Mouse (Mus musculus): Measurements from ENCODE around the gene Apoa4.
A peak's percentile ranks its signal among the peaks of the same experiment; 100 is the strongest.

The Apoa4 gene

DNA sequence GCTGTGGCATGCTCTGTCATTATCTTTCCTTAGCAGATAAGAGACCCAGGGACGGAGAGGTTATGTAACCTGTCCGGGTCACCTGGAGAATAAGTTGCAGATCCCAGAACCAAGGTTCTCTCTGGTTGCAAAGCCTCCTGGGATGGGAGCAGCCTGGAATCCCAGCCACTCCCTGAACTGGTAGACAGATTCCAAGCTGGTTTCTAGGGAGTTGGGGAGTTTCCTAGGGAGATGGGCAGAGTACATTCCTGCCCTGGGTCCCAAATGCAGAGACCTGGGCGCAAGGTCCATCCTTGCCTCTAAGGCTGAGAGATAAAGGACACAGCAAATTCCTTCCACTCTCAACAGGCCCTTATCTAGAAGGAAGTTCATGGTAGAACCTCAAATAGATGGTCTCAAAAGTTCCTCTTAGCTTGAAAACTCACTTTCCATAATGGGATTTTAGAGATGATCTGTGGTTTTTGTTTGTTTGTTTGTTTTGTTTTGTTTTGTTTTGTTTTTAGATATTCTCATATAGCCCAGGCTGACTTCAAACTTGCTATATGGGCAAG is 13.4 kb upstream of the Apoa4 start:
- DNase-seq (ENCODE audit: low spot score), result no peak

- DNase-seq (ENCODE audit: low spot score), result no peak
Measured at GRCm38 (mm10) chr9:46228491-46228890, 12.0 kb upstream of the Apoa4 start, which contains the start of gene Apoa1. Apoa1 (plus strand) TSS chr9:46228580.

DNA sequence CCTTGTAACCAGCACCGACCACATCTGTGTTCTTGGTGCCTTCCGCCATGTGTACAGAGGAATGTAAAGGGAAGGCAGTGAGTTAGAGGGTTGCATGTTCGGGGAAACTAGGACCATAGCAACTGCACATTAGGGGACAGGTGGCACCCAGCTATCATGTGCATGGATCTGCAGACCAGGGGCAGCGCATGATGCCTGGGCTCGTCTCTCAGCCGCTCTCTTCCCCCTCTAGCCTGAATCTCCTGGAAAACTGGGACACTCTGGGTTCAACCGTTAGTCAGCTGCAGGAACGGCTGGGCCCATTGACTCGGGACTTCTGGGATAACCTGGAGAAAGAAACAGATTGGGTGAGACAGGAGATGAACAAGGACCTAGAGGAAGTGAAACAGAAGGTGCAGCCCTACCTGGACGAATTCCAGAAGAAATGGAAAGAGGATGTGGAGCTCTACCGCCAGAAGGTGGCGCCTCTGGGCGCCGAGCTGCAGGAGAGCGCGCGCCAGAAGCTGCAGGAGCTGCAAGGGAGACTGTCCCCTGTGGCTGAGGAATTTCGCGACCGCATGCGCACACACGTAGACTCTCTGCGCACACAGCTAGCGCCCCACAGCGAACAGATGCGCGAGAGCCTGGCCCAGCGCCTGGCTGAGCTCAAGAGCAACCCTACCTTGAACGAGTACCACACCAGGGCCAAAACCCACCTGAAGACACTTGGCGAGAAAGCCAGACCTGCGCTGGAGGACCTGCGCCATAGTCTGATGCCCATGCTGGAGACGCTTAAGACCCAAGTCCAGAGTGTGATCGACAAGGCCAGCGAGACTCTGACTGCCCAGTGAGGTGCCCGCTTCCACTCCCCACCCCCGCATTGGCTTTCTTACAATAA is 10.7 kb upstream of the Apoa4 start:
- DNase-seq (ENCODE audit: low spot score), result peak; percentile 90

GRCm38 (mm10) chr9:46230450-46230975 is 10.0 kb upstream of the Apoa4 start:
- DNase-seq (ENCODE audit: low spot score), result peak; percentile 33

GRCm38 (mm10) chr9:46235196-46235595 is 5.3 kb upstream of the Apoa4 start:
- no peak for DNase-seq (ENCODE audit: low spot score)

DNA sequence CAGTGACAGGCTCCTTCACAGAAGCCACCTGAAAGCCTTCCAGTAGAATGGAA is 5.1 kb upstream of the Apoa4 start, which contains the start of gene Apoc3:
Gene Apoc3, minus strand, starts transcription at position 41 of the 53 bp plus-strand sequence.
- DNase-seq (ENCODE audit: low spot score), result no peak

DNA sequence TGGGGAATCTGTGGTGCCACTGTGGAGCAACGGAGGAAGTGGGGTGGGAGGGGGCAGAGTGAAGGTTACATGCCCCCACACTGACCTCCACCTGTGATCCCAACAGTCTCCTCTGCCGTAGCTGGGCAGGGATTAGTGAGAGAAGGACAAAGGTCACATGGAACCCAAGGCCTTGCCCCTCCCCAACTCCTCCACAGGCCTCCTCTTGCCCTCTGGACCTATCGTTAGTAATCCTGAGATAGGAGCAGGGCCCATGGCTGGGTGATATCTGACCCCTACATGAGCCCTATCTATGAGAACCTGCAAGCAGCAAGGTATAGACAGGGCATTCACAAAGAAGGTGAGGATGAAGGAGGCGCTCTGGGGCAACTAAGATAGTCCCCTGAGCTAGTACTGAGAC is 4.8 kb upstream of the Apoa4 start:
- DNase-seq (ENCODE audit: low spot score), result no peak

- DNase-seq (ENCODE audit: low spot score), result no peak
Measured at GRCm38 (mm10) chr9:46238850-46239249, 1.6 kb upstream of the Apoa4 start.

GRCm38 (mm10) chr9:46241818-46242217 is 1.3 kb downstream of the Apoa4 start:
- DNase-seq (ENCODE audit: low spot score), result no peak

- DNase-seq (ENCODE audit: low spot score), result no peak
Measured at GRCm38 (mm10) chr9:46243122-46243521, 2.6 kb downstream of the Apoa4 start.

DNA sequence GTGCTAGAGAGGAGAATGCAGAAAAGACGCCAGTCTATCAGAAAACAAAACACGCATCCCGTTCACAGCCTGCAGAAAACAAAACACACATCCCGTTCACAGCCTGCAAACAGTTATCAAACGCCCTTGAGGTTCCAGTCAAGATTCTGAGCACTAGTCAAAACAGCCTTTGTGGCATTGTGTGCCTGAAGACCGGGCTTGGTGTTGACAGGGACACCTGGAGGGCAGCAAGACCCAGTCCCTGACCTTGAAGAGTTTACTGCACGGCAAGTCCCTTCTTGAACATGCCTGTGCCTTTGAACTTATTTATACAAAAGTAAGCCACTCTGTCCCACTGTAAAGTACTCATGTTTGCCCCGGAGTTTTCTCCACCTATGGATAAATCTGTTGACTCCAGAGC is 3.1 kb downstream of the Apoa4 start:
- no peak for DNase-seq (ENCODE audit: low spot score)

GRCm38 (mm10) chr9:46246752-46247324 is 6.3 kb downstream of the Apoa4 start:
- peak; percentile 95 for DNase-seq (ENCODE audit: low spot score)

DNA sequence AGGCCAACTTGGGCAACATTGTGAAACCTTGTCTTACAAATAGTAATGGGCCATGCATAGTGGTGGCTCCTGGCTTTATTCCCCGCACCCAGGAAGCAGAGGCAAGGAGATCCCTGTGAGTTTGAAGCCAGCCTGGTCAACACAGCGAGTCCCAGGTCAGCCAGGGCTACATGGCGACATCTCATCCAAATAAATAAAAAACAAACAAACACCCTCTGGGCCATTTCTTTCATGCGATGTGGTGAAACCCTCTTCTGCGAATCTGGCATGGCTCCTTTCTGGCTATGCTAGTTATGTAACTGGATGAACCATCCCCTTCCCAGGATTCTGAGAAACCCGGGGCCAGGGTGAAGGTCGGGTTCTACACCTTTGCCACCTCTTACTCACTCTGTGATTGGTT is 15.7 kb downstream of the Apoa4 start:
- no peak for DNase-seq (ENCODE audit: low spot score)

DNA sequence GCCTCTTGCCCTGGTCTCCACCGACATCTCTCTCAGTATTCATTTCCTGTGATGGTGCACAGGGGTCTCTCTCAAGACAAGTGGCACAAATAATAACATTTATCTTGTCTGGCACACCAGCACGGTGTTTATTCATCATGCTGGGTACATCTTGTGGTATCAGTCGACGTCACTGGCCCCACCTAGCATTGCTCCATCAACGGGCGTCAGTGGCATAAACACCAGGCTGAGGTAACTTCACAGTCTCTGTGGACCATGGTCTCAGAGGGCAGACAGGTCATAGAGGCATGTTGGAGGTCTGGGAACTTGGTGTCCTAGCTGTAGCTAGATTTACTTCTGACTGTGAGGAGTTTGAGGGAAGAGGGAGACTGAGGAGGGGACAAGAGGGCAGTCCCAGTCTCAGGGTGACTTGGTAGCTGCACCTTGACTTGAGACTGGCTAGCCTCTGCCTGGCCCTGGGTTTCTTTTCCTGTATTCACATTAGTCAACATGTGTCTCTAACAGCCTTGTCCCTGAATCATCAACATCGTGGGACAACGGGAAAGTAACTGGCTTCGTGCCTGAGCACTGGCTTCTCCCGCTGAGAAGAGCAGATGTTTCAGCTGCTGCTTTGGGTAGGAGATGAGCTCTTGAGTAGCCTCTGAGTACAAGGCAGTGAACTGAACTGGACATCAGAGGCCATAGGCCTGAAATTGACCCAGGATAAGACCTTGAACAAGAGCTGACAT is 16.3 kb downstream of the Apoa4 start:
- DNase-seq (ENCODE audit: low spot score), result no peak

GRCm38 (mm10) chr9:46257546-46257945 is 17.1 kb downstream of the Apoa4 start:
- DNase-seq (ENCODE audit: low spot score), result peak; percentile 18

DNA sequence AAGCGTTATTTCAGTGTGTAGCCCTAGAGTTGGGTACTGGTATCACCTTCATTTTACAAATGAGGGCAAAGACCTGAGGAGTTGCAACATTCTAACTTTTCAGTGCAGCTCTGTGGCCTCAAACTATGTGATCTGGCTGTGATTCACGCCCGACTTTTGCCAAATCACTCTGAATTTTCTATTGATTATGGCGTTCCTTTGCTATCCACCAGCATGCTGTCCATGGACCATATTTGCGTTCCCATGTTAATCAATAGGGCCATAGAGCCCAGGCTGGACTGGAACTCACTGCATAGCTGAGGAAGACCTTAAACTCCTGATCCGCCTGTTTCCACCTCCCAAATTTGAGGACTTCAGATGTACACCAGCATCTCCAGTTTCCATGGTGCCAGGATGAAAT is 18.6 kb downstream of the Apoa4 start:
- DNase-seq (ENCODE audit: low spot score), result no peak

GRCm38 (mm10) chr9:46261131-46261530 is 20.6 kb downstream of the Apoa4 start:
- no peak for DNase-seq (ENCODE audit: low spot score)

DNA sequence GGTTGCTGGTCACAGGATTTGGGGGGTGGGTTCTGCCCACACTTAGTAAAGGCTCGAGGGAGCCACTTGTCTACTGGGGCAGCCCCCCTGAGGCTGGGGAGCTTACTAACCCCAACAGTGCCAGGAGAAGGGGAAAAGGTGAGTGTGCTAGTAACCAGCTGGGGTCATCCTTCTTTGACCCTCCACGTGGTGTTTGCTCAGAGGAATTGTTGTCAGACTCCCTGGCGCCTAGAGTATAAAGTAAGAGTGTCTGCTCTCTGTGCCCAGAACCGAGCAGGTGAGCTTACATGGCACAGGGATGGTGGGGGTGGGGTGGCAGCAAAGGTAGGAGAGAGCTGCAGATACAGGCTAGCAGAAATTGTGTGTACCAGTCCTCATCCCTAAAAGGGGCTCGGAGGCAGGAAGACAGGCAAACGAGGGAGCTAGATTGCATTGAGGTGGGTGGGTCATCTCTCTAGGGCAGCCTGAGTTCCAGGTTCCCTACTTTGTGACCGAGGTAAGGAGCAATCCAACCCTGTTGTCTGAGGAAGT is 27.9 kb downstream of the Apoa4 start, which contains the start of gene Apoa5:
Gene Apoa5, plus strand, starts transcription at position 291 of the 531 bp plus-strand sequence.
- no peak for DNase-seq (ENCODE audit: low spot score)

DNA sequence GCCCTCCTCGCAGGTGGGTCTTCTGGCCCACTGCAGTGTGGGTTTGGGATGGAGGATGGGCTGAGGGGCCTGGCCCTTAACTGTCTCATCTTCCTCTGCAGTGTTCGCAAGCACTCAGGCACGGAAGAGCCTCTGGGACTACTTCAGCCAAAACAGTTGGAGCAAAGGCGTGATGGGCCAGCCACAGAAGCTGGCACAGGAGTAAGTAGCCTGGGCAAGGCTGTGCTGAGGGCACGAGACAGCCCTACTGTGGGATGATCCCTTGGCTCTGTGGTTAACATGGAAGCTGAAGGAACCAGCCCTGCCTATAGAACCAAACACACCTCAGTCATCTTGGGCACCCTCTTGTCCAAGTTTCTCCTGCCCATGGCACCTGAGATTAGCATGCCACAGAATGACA is 28.6 kb downstream of the Apoa4 start:
- DNase-seq (ENCODE audit: low spot score), result no peak

GRCm38 (mm10) chr9:46270782-46271181 is 30.3 kb downstream of the Apoa4 start:
- DNase-seq (ENCODE audit: low spot score), result no peak

GRCm38 (mm10) chr9:46272070-46272469 is 31.6 kb downstream of the Apoa4 start:
- DNase-seq (ENCODE audit: low spot score), result no peak

GRCm38 (mm10) chr9:46272677-46273454 is 32.4 kb downstream of the Apoa4 start, which contains the start of gene Zpr1:
Zpr1 (plus strand) TSS chr9:46273064.
- peak; percentile 94 for DNase-seq (ENCODE audit: low spot score)

All from embryo, embryonic 10 days (tissue).